Comparison of ENCODE assay signal across 9 mouse cellular contexts in the genomic region with DNA sequence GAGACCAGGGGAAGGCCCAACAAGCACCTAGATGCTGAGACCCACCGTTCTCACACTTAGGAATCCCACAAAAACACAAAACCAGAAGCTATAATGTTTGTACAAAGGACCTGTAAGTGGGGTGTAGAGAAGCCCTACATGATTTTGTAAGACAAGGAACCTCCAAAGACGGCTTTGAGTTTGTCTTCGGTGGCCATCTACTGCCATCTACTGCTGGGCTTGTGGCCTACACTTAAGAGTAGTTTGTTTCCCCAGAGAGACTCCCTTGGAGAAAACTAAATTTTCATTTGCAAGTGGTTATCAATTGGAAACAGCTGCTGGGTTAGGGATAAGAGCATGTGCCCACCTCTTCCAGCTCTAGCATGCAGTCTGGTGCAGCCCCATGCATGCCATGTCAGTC. TPM values are rescaled to one million over a fixed set of nuclear protein-coding genes. Genes with fewer than 3 reads are reported as not detected.
DNase-seq lines count a peak whose midpoint lies in the region; ATAC-seq and TF ChIP-seq lines count a peak whose summit lies in the region.
"Had no signal": no experiment of that assay in that cellular context is flagged by ENCODE, and none has a peak within 500 bp of the region (broad histone marks: within the 10 kb centered on the region; RNA-seq: fewer than 3 reads in every experiment).

No protein-coding gene starts in this region.

- WGBS in kidney, postnatal 0 days = 49% methylated on average over 3 of the region's 3 CpGs
- WGBS in midbrain, postnatal 0 days = 42% methylated on average over 3 of the region's 3 CpGs

- H3K9ac ChIP-seq in kidney, postnatal 0 days (ENCODE audit: low read depth, low read length) = no peak overlapping the region
- no peak overlapping the region for H3K9ac ChIP-seq in midbrain, postnatal 0 days (replicated peaks; ENCODE audit: low read length, poor library complexity, severe bottlenecking)

- TF ChIP-seq CTCF in kidney, postnatal 0 days (IDR thresholded peaks at IDR 0.05; ENCODE audit: low read depth) = peak; percentile 83
- TF ChIP-seq CTCF in midbrain, postnatal 0 days (IDR thresholded peaks at IDR 0.05) = peak; percentile 69

- H3K9me3 ChIP-seq in kidney, postnatal 0 days (replicated peaks; ENCODE audit: low read length) = no peaks in the 10 kb centered on the region
- H3K9me3 ChIP-seq in midbrain, postnatal 0 days (ENCODE audit: low read length) = no peaks in the 10 kb centered on the region

- H3K4me1 ChIP-seq in kidney, postnatal 0 days (replicated peaks; ENCODE audit: insufficient read depth, low read length) = no peaks in the 10 kb centered on the region
- no peaks in the 10 kb centered on the region for H3K4me1 ChIP-seq in midbrain, postnatal 0 days (ENCODE audit: insufficient read depth, low read length)

- no peak overlapping the region for H3K4me2 ChIP-seq in kidney, postnatal 0 days (ENCODE audit: low read length)
- no peak overlapping the region for H3K4me2 ChIP-seq in midbrain, postnatal 0 days (ENCODE audit: low read depth, low read length, poor library complexity, severe bottlenecking)

- no peaks in the 10 kb centered on the region for H3K27me3 ChIP-seq in kidney, postnatal 0 days (ENCODE audit: insufficient read depth, low read length)
- no peaks in the 10 kb centered on the region for H3K27me3 ChIP-seq in midbrain, postnatal 0 days (ENCODE audit: insufficient read depth, low read length)

- ATAC-seq in kidney, postnatal 0 days (replicated peaks; ENCODE audit: low FRiP score, low read depth) = no peak
- no peak for ATAC-seq in midbrain, postnatal 0 days (ENCODE audit: low FRiP score)

- no peak overlapping the region for H3K27ac ChIP-seq in kidney, postnatal 0 days
- no peak overlapping the region for H3K27ac ChIP-seq in midbrain, postnatal 0 days (ENCODE audit: low read depth, low read length)

- H3K36me3 ChIP-seq in kidney, postnatal 0 days (ENCODE audit: insufficient read depth, low read length) = no peaks in the 10 kb centered on the region
- no peaks in the 10 kb centered on the region for H3K36me3 ChIP-seq in midbrain, postnatal 0 days (ENCODE audit: insufficient read depth, low read length)

- DNase-seq in kidney, postnatal 0 days (ENCODE audit: low spot score) = peak; percentile 81
- DNase-seq in kidney, adult 11 months = no peak
- DNase-seq in NIH3T3 (ENCODE audit: low read depth) = peak; percentile 74
- peak; percentile 18 to 22 for DNase-seq in cerebellum, adult 18-20 months
- DNase-seq in forelimb bud, embryonic 11.5 days (ENCODE audit: low read depth, low spot score) = peak; percentile 47
- DNase-seq in layer of hippocampus, postnatal 14 days (ENCODE audit: low spot score in 2 of 2) = peak; percentile 43 to 52
- peak; percentile 51 for DNase-seq in midbrain, postnatal 0 days (ENCODE audit: low spot score)
- DNase-seq in T-cell, adult 2 months (ENCODE audit: low spot score) = no peak

- H3K4me3 ChIP-seq in kidney, postnatal 0 days (replicated peaks; ENCODE audit: low read depth, low read length) = no peak overlapping the region
- H3K4me3 ChIP-seq in midbrain, postnatal 0 days (ENCODE audit: low read depth, low read length) = no peak overlapping the region
- H3K4me3 ChIP-seq: erythroblast, embryonic 14.5 days had no signal

RNA-seq across cellular contexts. Expression of a gene that starts 3.9 kb away (rescaled TPM):
- polyA plus RNA-seq in kidney, postnatal 0 days (2015; fragmentation: Nextera tagmentation; extraction: Ambion mirVana) = not detected in 2 replicates
- not detected for total RNA-seq in layer of hippocampus, postnatal 14 days (2021)
- not detected in 2 replicates for total RNA-seq in midbrain, postnatal 0 days (2014; rRNA removed)
- polyA plus RNA-seq in midbrain, postnatal 0 days (2015; fragmentation: Nextera tagmentation; extraction: Ambion mirVana) = not detected in 2 replicates
- polyA plus RNA-seq: erythroblast, embryonic 14.5 days had no signal

RNA-seq across cellular contexts. Expression of a gene that starts 11.9 kb away (rescaled TPM):
- polyA plus RNA-seq in kidney, postnatal 0 days (2015; fragmentation: Nextera tagmentation; extraction: Ambion mirVana) = not detected in 2 replicates
- total RNA-seq in layer of hippocampus, postnatal 14 days (2021) = not detected
- total RNA-seq in midbrain, postnatal 0 days (2014; rRNA removed) = not detected in 2 replicates
- not detected in 2 replicates for polyA plus RNA-seq in midbrain, postnatal 0 days (2015; fragmentation: Nextera tagmentation; extraction: Ambion mirVana)
- polyA plus RNA-seq: erythroblast, embryonic 14.5 days had no signal

RNA-seq across cellular contexts. Expression of a gene that starts 21.5 kb away (rescaled TPM):
- polyA plus RNA-seq in kidney, postnatal 0 days (2015; fragmentation: Nextera tagmentation; extraction: Ambion mirVana) = not detected in 2 replicates
- total RNA-seq in layer of hippocampus, postnatal 14 days (2021) = not detected
- total RNA-seq in midbrain, postnatal 0 days (2014; rRNA removed) = not detected in 2 replicates
- not detected in 2 replicates for polyA plus RNA-seq in midbrain, postnatal 0 days (2015; fragmentation: Nextera tagmentation; extraction: Ambion mirVana)
- polyA plus RNA-seq: erythroblast, embryonic 14.5 days had no signal

RNA-seq across cellular contexts. Expression of a gene that starts 29.2 kb away (rescaled TPM):
- not detected in 2 replicates for polyA plus RNA-seq in kidney, postnatal 0 days (2015; fragmentation: Nextera tagmentation; extraction: Ambion mirVana)
- total RNA-seq in layer of hippocampus, postnatal 14 days (2021) = not detected
- total RNA-seq in midbrain, postnatal 0 days (2014; rRNA removed) = not detected in 2 replicates
- polyA plus RNA-seq in midbrain, postnatal 0 days (2015; fragmentation: Nextera tagmentation; extraction: Ambion mirVana) = not detected in 2 replicates
- polyA plus RNA-seq: erythroblast, embryonic 14.5 days had no signal

RNA-seq across cellular contexts. Expression of a gene that starts 30.9 kb away (rescaled TPM):
- not detected in 2 replicates for polyA plus RNA-seq in kidney, postnatal 0 days (2015; fragmentation: Nextera tagmentation; extraction: Ambion mirVana)
- total RNA-seq in layer of hippocampus, postnatal 14 days (2021) = not detected
- not detected in 2 replicates for total RNA-seq in midbrain, postnatal 0 days (2014; rRNA removed)
- polyA plus RNA-seq in midbrain, postnatal 0 days (2015; fragmentation: Nextera tagmentation; extraction: Ambion mirVana) = not detected in 2 replicates
- polyA plus RNA-seq: erythroblast, embryonic 14.5 days had no signal

Comparison
In these comparisons a context has a peak if more than half of its experiments do, and no peak if none do; other contexts are left out.
1. DNase-seq: peak in kidney, postnatal 0 days (single experiment), NIH3T3 (single experiment), cerebellum, adult 18-20 months (2 of 2), forelimb bud, embryonic 11.5 days (single experiment), layer of hippocampus, postnatal 14 days (2 of 2) and midbrain, postnatal 0 days (single experiment); none in kidney, adult 11 months (single experiment) and T-cell, adult 2 months (single experiment).